Mouse (Mus musculus) CH12.LX (cell line): Measurements from ENCODE around the gene Olfr747.

Experiments used
- CHD2 ChIP-seq: IDR thresholded peaks from 2 replicates; pipeline ENCODE4 v1.6.1; 2011; ENCODE audit warnings: low read length, improper control_type of control experiment
- CTCF ChIP-seq, 2 experiments: IDR thresholded peaks in 1 of 2; conservative IDR thresholded peaks in 1 of 2; 2 replicates each; pipeline ENCODE4 v1.5.1; 2011 to 2012; ENCODE audit warnings: low read depth in 2 of 2, low read length in 2 of 2, improper control_type of control experiment in 1 of 2, inconsistent platforms in 1 of 2, mild to moderate bottlenecking in 1 of 2, moderate library complexity in 1 of 2
- ELF1 ChIP-seq: IDR thresholded peaks from 2 replicates; pipeline ENCODE4 v1.6.1; 2014; ENCODE audit warnings: low read depth, mild to moderate bottlenecking, inconsistent platforms, low read length, improper control_type of control experiment
- MAX ChIP-seq: IDR thresholded peaks from 2 replicates; pipeline ENCODE4 v1.6.1; 2011; ENCODE audit warnings: low read length, improper control_type of control experiment
- MXI1 ChIP-seq: IDR thresholded peaks from 2 replicates; pipeline ENCODE4 v1.6.1; 2011; ENCODE audit warnings: mild to moderate bottlenecking, low read depth, low read length, improper control_type of control experiment
- POLR2A ChIP-seq: IDR thresholded peaks from 2 replicates; pipeline ENCODE4 v1.6.1; 2011; ENCODE audit warnings: low read depth, mild to moderate bottlenecking, improper control_type of control experiment, low read length
- POLR2AphosphoS2 ChIP-seq: IDR thresholded peaks from 2 replicates; pipeline ENCODE4 v1.6.1; 2011; ENCODE audit warnings: low read depth, low read length, improper control_type of control experiment
- RAD21 ChIP-seq: IDR thresholded peaks from 2 replicates; pipeline ENCODE4 v1.6.1; 2011; ENCODE audit warnings: low read depth, mild to moderate bottlenecking, low read length, improper control_type of control experiment, moderate library complexity
- SIN3A ChIP-seq: IDR thresholded peaks from 2 replicates; pipeline ENCODE4 v1.6.1; 2012; ENCODE audit warnings: low read length, improper control_type of control experiment, inconsistent platforms
- USF1 ChIP-seq: IDR thresholded peaks from 2 replicates; pipeline ENCODE4 v1.6.1; 2014; ENCODE audit warnings: low read depth, mild to moderate bottlenecking, inconsistent platforms, low read length, improper control_type of control experiment
- ZC3H11A ChIP-seq: IDR thresholded peaks from 2 replicates; pipeline ENCODE4 v1.6.1; 2012; ENCODE audit warnings: low read depth, mild to moderate bottlenecking, inconsistent platforms, low read length, improper control_type of control experiment
- ZKSCAN1 ChIP-seq: IDR thresholded peaks from 2 replicates; pipeline ENCODE4 v1.6.1; 2012; ENCODE audit warnings: low read depth, inconsistent platforms, low read length, improper control_type of control experiment, borderline replicate concordance
- ZNF384 ChIP-seq: IDR thresholded peaks from 2 replicates; pipeline ENCODE4 v1.6.1; 2012; ENCODE audit warnings: low read depth, low read length, improper control_type of control experiment, inconsistent platforms

DNA sequence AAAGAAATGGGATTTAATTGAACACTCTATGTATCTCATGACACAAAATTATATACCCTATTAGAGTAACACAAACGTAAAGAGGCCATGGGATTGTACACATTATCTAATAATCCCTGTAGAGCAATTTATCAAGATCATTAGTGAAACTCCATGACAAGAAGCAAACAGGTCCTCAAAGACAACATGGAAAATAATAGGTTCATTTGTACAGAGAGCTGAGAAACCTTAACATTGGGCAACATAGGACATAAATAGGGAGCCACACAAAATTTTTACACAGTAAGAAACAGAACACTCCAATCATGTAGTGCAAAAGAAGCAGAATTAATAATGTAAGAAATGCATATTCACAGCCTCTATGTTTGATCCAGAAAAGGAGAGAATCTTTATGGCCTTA is 14.1 kb upstream of the Olfr747 start, which contains the start of gene Olfr748:
- TF ChIP-seq ZNF384 (no peak), CTCF (conservative IDR thresholded peaks at IDR 0.05 in 1 of 2, IDR thresholded peaks at IDR 0.05 in 1 of 2; ENCODE audit: low read depth in 2 of 2, low read length in 2 of 2) (no peak), MXI1 (no peak), ELF1 (no peak), RAD21 (no peak), POLR2A (no peak), MAX (no peak), SIN3A (no peak), POLR2AphosphoS2 (no peak), ZC3H11A (no peak), CHD2 (no peak), ZKSCAN1 (no peak), USF1 (no peak)
